Mouse (Mus musculus) MEL (cell line): ENCODE data around the gene Prcc. TPM values are rescaled to one million over a fixed set of nuclear protein-coding genes. Genes with fewer than 3 reads are reported as not detected.

Experiments
- DNase-seq: peaks from one replicate; pipeline ENCODE4 v3.0.0; 2011; ENCODE audit warnings: low read depth, low spot score
- H3K27ac ChIP-seq: 2 replicates; pipeline ENCODE4 v1.5.1; 2012; ENCODE audit warnings: low read depth, mild to moderate bottlenecking, control low read depth, low read length, moderate library complexity; ENCODE audit not compliant: control insufficient read depth
- H3K27me3 ChIP-seq, 2 experiments: fragments of 150-350 bp in 1 of 2; sonication (generic) in 1 of 2; 2 replicates each; pipeline ENCODE4 v1.6.1; 2012; ENCODE audit warnings: low read length in 2 of 2, mild to moderate bottlenecking in 2 of 2, improper control_type of control experiment in 1 of 2, moderate library complexity in 1 of 2; ENCODE audit not compliant: insufficient read depth in 2 of 2, control insufficient read depth in 1 of 2
- H3K36me3 ChIP-seq, 2 experiments: 2 replicates each; pipeline ENCODE4 v1.6.1; 2012 to 2014; ENCODE audit warnings: low read length in 2 of 2, improper control_type of control experiment in 1 of 2, inconsistent platforms in 1 of 2, mild to moderate bottlenecking in 1 of 2; ENCODE audit not compliant: insufficient read depth in 2 of 2, control insufficient read depth in 1 of 2
- H3K4me1 ChIP-seq, 2 experiments: fragments of 150-350 bp in 1 of 2; sonication (generic) in 1 of 2; 2 replicates each; pipeline ENCODE4 v1.6.1; 2012; ENCODE audit warnings: low read length in 2 of 2, improper control_type of control experiment in 1 of 2, mild to moderate bottlenecking in 1 of 2; ENCODE audit not compliant: insufficient read depth in 2 of 2, control insufficient read depth in 1 of 2
- H3K4me3 ChIP-seq, 2 experiments: fragments of 150-350 bp in 1 of 2; sonication (generic) in 1 of 2; 2 replicates each; pipeline ENCODE4 v1.5.1; 2012; ENCODE audit warnings: low read depth in 2 of 2, low read length in 2 of 2, mild to moderate bottlenecking in 2 of 2, moderate library complexity in 2 of 2, control low read depth in 1 of 2, improper control_type of control experiment in 1 of 2; ENCODE audit not compliant: control insufficient read depth in 1 of 2, insufficient read depth in 1 of 2
- H3K79me2 ChIP-seq: 2 replicates; pipeline ENCODE4 v1.6.1; 2012; ENCODE audit warnings: mild to moderate bottlenecking, low read length, moderate library complexity; ENCODE audit not compliant: control insufficient read depth, poor library complexity, insufficient read depth
- H3K9ac ChIP-seq: 2 replicates; pipeline ENCODE4 v1.6.1; 2012; ENCODE audit warnings: low read depth, mild to moderate bottlenecking, control low read depth, low read length, moderate library complexity; ENCODE audit not compliant: control insufficient read depth, poor library complexity, severe bottlenecking
- H3K9me3 ChIP-seq: fragments of 150-350 bp; sonication (generic); replicated peaks from 2 replicates; pipeline ENCODE4 v1.6.1; 2012; ENCODE audit warnings: mild to moderate bottlenecking, low read length, improper control_type of control experiment, moderate library complexity; ENCODE audit not compliant: insufficient read depth
- CHD1 ChIP-seq: IDR thresholded peaks from 2 replicates; pipeline ENCODE4 v1.6.1; 2012; ENCODE audit warnings: low read depth, mild to moderate bottlenecking, inconsistent platforms, low read length, improper control_type of control experiment
- CHD2 ChIP-seq: IDR thresholded peaks from 2 replicates; pipeline ENCODE4 v1.6.1; 2011; ENCODE audit warnings: low read length, improper control_type of control experiment
- E2F4 ChIP-seq: IDR thresholded peaks from 2 replicates; pipeline ENCODE4 v1.6.1; 2011; ENCODE audit warnings: low read depth, low read length, improper control_type of control experiment, borderline replicate concordance
- ELF1 ChIP-seq: IDR thresholded peaks from 2 replicates; pipeline ENCODE4 v1.6.1; 2014; ENCODE audit warnings: low read depth, mild to moderate bottlenecking, inconsistent platforms, low read length, improper control_type of control experiment, moderate library complexity
- ETS1 ChIP-seq: IDR thresholded peaks from 2 replicates; pipeline ENCODE4 v1.6.1; 2012; ENCODE audit warnings: low read depth, mild to moderate bottlenecking, inconsistent platforms, low read length, improper control_type of control experiment, moderate library complexity
- GABPA ChIP-seq: IDR thresholded peaks from 2 replicates; pipeline ENCODE4 v1.6.1; 2012; ENCODE audit warnings: low read depth, mild to moderate bottlenecking, inconsistent platforms, low read length, improper control_type of control experiment, moderate library complexity
- HCFC1 ChIP-seq: IDR thresholded peaks from 2 replicates; pipeline ENCODE4 v1.6.1; 2012; ENCODE audit warnings: low read depth, mild to moderate bottlenecking, inconsistent platforms, low read length, improper control_type of control experiment, moderate library complexity
- JUND ChIP-seq: IDR thresholded peaks from 2 replicates; pipeline ENCODE4 v1.6.1; 2011; ENCODE audit warnings: low read depth, mild to moderate bottlenecking, improper control_type of control experiment, low read length
- KAT2A ChIP-seq: conservative IDR thresholded peaks from 2 replicates; pipeline ENCODE4 v1.6.1; 2012; ENCODE audit warnings: low read depth, low read length, improper control_type of control experiment, inconsistent platforms
- MAFK ChIP-seq: IDR thresholded peaks from 2 replicates; pipeline ENCODE4 v1.6.1; 2011; ENCODE audit warnings: low read depth, mild to moderate bottlenecking, low read length, improper control_type of control experiment, borderline replicate concordance
- MAX ChIP-seq: IDR thresholded peaks from 2 replicates; pipeline ENCODE4 v1.6.1; 2011; ENCODE audit warnings: low read length, improper control_type of control experiment
- MAZ ChIP-seq: IDR thresholded peaks from 2 replicates; pipeline ENCODE4 v1.6.1; 2012; ENCODE audit warnings: low read depth, mild to moderate bottlenecking, inconsistent platforms, low read length, improper control_type of control experiment
- MXI1 ChIP-seq: IDR thresholded peaks from 2 replicates; pipeline ENCODE4 v1.6.1; 2011; ENCODE audit warnings: mild to moderate bottlenecking, low read depth, low read length, improper control_type of control experiment
- MYB ChIP-seq: IDR thresholded peaks from 2 replicates; pipeline ENCODE4 v1.6.1; 2011; ENCODE audit warnings: mild to moderate bottlenecking, low read depth, low read length, improper control_type of control experiment
- MYC ChIP-seq: IDR thresholded peaks from 2 replicates; pipeline ENCODE4 v1.6.1; 2011; ENCODE audit warnings: low read depth, mild to moderate bottlenecking, low read length, improper control_type of control experiment, moderate library complexity
- NELFE ChIP-seq: IDR thresholded peaks from 2 replicates; pipeline ENCODE4 v1.6.1; 2011; ENCODE audit warnings: low read depth, low read length, improper control_type of control experiment
- NRF1 ChIP-seq: IDR thresholded peaks from 2 replicates; pipeline ENCODE4 v1.6.1; 2014; ENCODE audit warnings: low read depth, mild to moderate bottlenecking, inconsistent platforms, low read length, improper control_type of control experiment, moderate library complexity; ENCODE audit not compliant: poor library complexity, insufficient read depth, severe bottlenecking
- POLR2A ChIP-seq, 2 experiments: IDR thresholded peaks; 2 replicates each; pipeline ENCODE4 v1.6.1; 2011 to 2012; ENCODE audit warnings: low read length in 2 of 2, mild to moderate bottlenecking in 2 of 2, control low read depth in 1 of 2, improper control_type of control experiment in 1 of 2, low read depth in 1 of 2, moderate library complexity in 1 of 2; ENCODE audit not compliant: control insufficient read depth in 1 of 2, insufficient read depth in 1 of 2, poor library complexity in 1 of 2
- POLR2AphosphoS2 ChIP-seq: IDR thresholded peaks from 2 replicates; pipeline ENCODE4 v1.6.1; 2011; ENCODE audit warnings: low read length, improper control_type of control experiment
- POLR2AphosphoS5 ChIP-seq: IDR thresholded peaks from 2 replicates; pipeline ENCODE4 v1.6.1; 2012; ENCODE audit warnings: low read depth, borderline replicate concordance, mild to moderate bottlenecking, inconsistent platforms, low read length, moderate library complexity, mixed read lengths
- RAD21 ChIP-seq: IDR thresholded peaks from 2 replicates; pipeline ENCODE4 v1.6.1; 2011; ENCODE audit warnings: mild to moderate bottlenecking, low read depth, low read length, improper control_type of control experiment
- SIN3A ChIP-seq: IDR thresholded peaks from 2 replicates; pipeline ENCODE4 v1.6.1; 2012; ENCODE audit warnings: low read length, improper control_type of control experiment, inconsistent platforms
- SMC3 ChIP-seq: IDR thresholded peaks from 2 replicates; pipeline ENCODE4 v1.6.1; 2011; ENCODE audit warnings: low read depth, low read length, improper control_type of control experiment
- TAL1 ChIP-seq: IDR thresholded peaks from 2 replicates; pipeline ENCODE4 v1.6.1; 2012; ENCODE audit warnings: mild to moderate bottlenecking, inconsistent platforms, low read length, moderate library complexity, mixed read lengths
- TBP ChIP-seq: IDR thresholded peaks from 2 replicates; pipeline ENCODE4 v1.8.0; 2011; ENCODE audit warnings: low read depth, low read length, improper control_type of control experiment
- TCF12 ChIP-seq: IDR thresholded peaks from 2 replicates; pipeline ENCODE4 v1.6.1; 2014; ENCODE audit warnings: low read depth, mild to moderate bottlenecking, inconsistent platforms, low read length, improper control_type of control experiment, moderate library complexity
- UBTF ChIP-seq: IDR thresholded peaks from 2 replicates; pipeline ENCODE4 v1.6.1; 2012; ENCODE audit warnings: low read depth, mild to moderate bottlenecking, inconsistent platforms, low read length, improper control_type of control experiment, moderate library complexity, borderline replicate concordance; ENCODE audit not compliant: insufficient read depth
- USF1 ChIP-seq: IDR thresholded peaks from 2 replicates; pipeline ENCODE4 v1.6.1; 2014; ENCODE audit warnings: low read depth, mild to moderate bottlenecking, inconsistent platforms, low read length, improper control_type of control experiment, moderate library complexity
- USF2 ChIP-seq, 2 experiments: IDR thresholded peaks; 2 replicates each; pipeline ENCODE4 v1.6.1; 2011 to 2012; ENCODE audit warnings: improper control_type of control experiment in 2 of 2, low read length in 2 of 2, borderline replicate concordance in 1 of 2, inconsistent platforms in 1 of 2, low read depth in 1 of 2, mild to moderate bottlenecking in 1 of 2; ENCODE audit not compliant: insufficient read depth in 1 of 2
- ZC3H11A ChIP-seq: IDR thresholded peaks from 2 replicates; pipeline ENCODE4 v1.6.1; 2012; ENCODE audit warnings: low read depth, mild to moderate bottlenecking, inconsistent platforms, low read length, improper control_type of control experiment
- ZKSCAN1 ChIP-seq: IDR thresholded peaks from 2 replicates; pipeline ENCODE4 v1.6.1; 2012; ENCODE audit warnings: low read depth, mild to moderate bottlenecking, inconsistent platforms, low read length, improper control_type of control experiment, moderate library complexity
- ZMIZ1 ChIP-seq: IDR thresholded peaks from 2 replicates; pipeline ENCODE4 v1.6.1; 2012; ENCODE audit warnings: low read depth, mild to moderate bottlenecking, inconsistent platforms, low read length, improper control_type of control experiment, moderate library complexity
- polyA plus RNA-seq, 2 experiments: library from polyadenylated mRNA; stranded (reverse) in 1 of 2; unstranded in 1 of 2; fragments of >175 nt in 1 of 2; fragments of >200 nt in 1 of 2; gene quantifications; 2 replicates each; pipeline versions ENCODE4 v1.2.1 to v1.2.4; 2012; ENCODE audit warnings: low replicate concordance in 2 of 2, low read depth in 1 of 2; ENCODE audit not compliant: insufficient read length in 2 of 2, insufficient read depth in 1 of 2, missing spikeins in 1 of 2
- total RNA-seq: library from RNA; depleted of rRNA; stranded (reverse); fragments of 300-350 nt; gene quantifications from 2 replicates; pipeline ENCODE4 v1.2.3, GENCODE M21; 2012; rRNA removed

The Prcc gene
- total RNA-seq (43.2 and 47.0 TPM in 2 replicates), polyA plus RNA-seq (10 to 100 TPM in 1 of 2 experiments, not detected in 1; 65.9 TPM)

DNA sequence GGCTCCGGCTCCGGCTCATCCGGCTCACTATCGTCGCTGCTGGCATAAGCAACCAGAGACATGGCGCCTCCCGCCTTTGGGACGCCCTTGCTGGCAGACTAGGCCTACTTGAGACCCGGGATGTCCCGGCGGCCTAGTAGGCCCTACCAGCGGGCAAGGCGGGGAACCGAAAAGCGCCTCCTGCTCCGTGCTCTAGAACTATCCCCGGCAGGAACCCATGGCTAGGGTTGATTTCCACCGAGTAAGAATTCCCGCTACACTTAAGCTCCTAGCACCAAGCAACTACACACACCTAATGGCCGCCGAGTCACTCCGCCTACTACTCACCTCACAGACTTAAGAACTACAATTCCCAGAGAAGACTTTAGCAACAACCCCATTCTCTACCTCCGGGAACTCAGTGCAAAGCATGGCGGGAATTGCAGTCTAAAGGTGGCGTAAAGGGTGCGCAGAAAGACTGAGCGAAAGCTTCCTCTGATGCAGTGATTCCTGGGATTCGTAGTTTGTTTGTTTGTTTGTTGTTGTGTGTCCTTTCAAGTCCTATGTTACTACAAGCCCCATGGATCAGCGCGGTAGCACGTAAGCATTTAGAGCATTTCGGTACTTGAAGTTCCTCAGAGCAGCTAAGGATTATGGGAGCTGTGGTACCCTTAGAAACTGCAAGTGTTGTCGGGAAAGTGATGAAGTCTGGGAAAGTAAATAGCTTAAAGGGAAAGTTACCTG is at the start of gene Prcc:
Prcc (minus strand) TSS at position 328 of the 723 bp plus-strand sequence.
- no peak for TF ChIP-seq TAL1
- peak; percentile 69 for TF ChIP-seq TBP
- TF ChIP-seq ZC3H11A, result no peak
- no peak for TF ChIP-seq E2F4
- TF ChIP-seq USF2 (IDR thresholded peaks at IDR 0.05; ENCODE audit: borderline replicate concordance in 1 of 2, insufficient read depth in 1 of 2, low read depth in 1 of 2, low read length in 2 of 2), result no peak
- TF ChIP-seq GABPA, result peak; percentile 28; the same call in 1 of the 2 replicates
- TF ChIP-seq NRF1, result peak; percentile 71
- peak; percentile 57; the same call in 1 of the 2 replicates for TF ChIP-seq TCF12
- peak; percentile 2; the same call in 1 of the 2 replicates for TF ChIP-seq USF1
- TF ChIP-seq SMC3, result no peak
- TF ChIP-seq SIN3A, result peak; percentile 99
- no peak; the same call in 1 of the 2 replicates for TF ChIP-seq ZKSCAN1
- peak; percentile 78 for TF ChIP-seq MXI1
- no peak for TF ChIP-seq JUND
- TF ChIP-seq MYC, result peak; percentile 94
- TF ChIP-seq POLR2AphosphoS5, result no peak
- TF ChIP-seq UBTF, result peak; percentile 99
- TF ChIP-seq ZMIZ1, result no peak
- 0 out of 2 replicates have a peak, but pooled peaks have one; percentile 42 for TF ChIP-seq NELFE
- no peak for TF ChIP-seq MAFK
- peak; percentile 62 to 67; a peak in 3 of 4 replicates for TF ChIP-seq POLR2A (IDR thresholded peaks at IDR 0.05; ENCODE audit: control insufficient read depth in 1 of 2, insufficient read depth in 1 of 2, low read depth in 1 of 2, low read length in 2 of 2, poor library complexity in 1 of 2)
- TF ChIP-seq RAD21, result no peak
- TF ChIP-seq KAT2A, result peak; percentile 100
- peak; percentile 98 for TF ChIP-seq HCFC1
- TF ChIP-seq MAZ, result no peak
- peak; percentile 89 for TF ChIP-seq ELF1
- TF ChIP-seq CHD2, result peak; percentile 80
- no peak for TF ChIP-seq MAX
- no peak; the same call in 1 of the 2 replicates for TF ChIP-seq ETS1
- TF ChIP-seq POLR2AphosphoS2, result peak; percentile 73; the same call in 1 of the 2 replicates
- no peak; the same call in 1 of the 2 replicates for TF ChIP-seq MYB
- no peak for TF ChIP-seq CHD1
- no peaks in the 10 kb centered on the region for H3K9me3 ChIP-seq
- H3K27ac ChIP-seq, result peak within 1 kb of the TSS; percentile 82
- H3K36me3 ChIP-seq, result peaks cover 2 to 16% of the 10 kb centered on the region in 2 experiments; a peak in 3 of 4 replicates
- H3K27me3 ChIP-seq, result no peaks in the 10 kb centered on the region
- peak; percentile 99 for DNase-seq
- peak within 1 kb of the TSS; percentile 47 to 93 for H3K4me3 ChIP-seq
- H3K79me2 ChIP-seq, result peaks cover 34% of the 10 kb centered on the region
- peak within 1 kb of the TSS; percentile 98 for H3K9ac ChIP-seq
- peaks cover 3 to 19% of the 10 kb centered on the region in 2 experiments; a peak in 3 of 4 replicates for H3K4me1 ChIP-seq
